Mouse (Mus musculus): ENCODE data around the gene Dusp11. TPM values are rescaled to one million over a fixed set of nuclear protein-coding genes. Genes with fewer than 3 reads are reported as not detected.
"Not testable (repeated sequence)": the region's sequence is repeated elsewhere in the genome, so short reads cannot be mapped to it uniquely, and the experiment has no call there.

Dusp11 gene
- polyA plus RNA-seq (2015; fragmentation: Nextera tagmentation; extraction: Ambion mirVana) = 77.1 and 80.9 TPM in 2 replicates

- DNase-seq (ENCODE audit: low spot score) = peak; percentile 94
These were observed at the start of gene Dusp11 for GRCm38 (mm10) chr6:85961101-85962091. Dusp11 (minus strand) TSS chr6:85961667.

GRCm38 (mm10) chr6:86009980-86010379 is 48.5 kb upstream of the Dusp11 start:
- peak; percentile 62 for DNase-seq (ENCODE audit: low spot score)

- peak; percentile 84 for DNase-seq (ENCODE audit: low spot score)
These were observed 43.0 kb upstream of the Dusp11 start for GRCm38 (mm10) chr6:86004271-86005148.

- DNase-seq (ENCODE audit: low spot score) = peak; percentile 28
These were observed 42.0 kb upstream of the Dusp11 start for GRCm38 (mm10) chr6:86003405-86003925.

GRCm38 (mm10) chr6:85990774-85991173 is 29.3 kb upstream of the Dusp11 start:
- DNase-seq (ENCODE audit: low spot score) = not testable (repeated sequence)

GRCm38 (mm10) chr6:85989570-85989969 is 28.1 kb upstream of the Dusp11 start:
- DNase-seq (ENCODE audit: low spot score) = not testable (repeated sequence)

- no peak for DNase-seq (ENCODE audit: low spot score)
These were observed 22.9 kb upstream of the Dusp11 start for GRCm38 (mm10) chr6:85984351-85984750.

GRCm38 (mm10) chr6:85978736-85979135 is 17.3 kb upstream of the Dusp11 start:
- not testable (repeated sequence) for DNase-seq (ENCODE audit: low spot score)

- no peak for DNase-seq (ENCODE audit: low spot score)
These were observed 14.8 kb upstream of the Dusp11 start for GRCm38 (mm10) chr6:85976242-85976641.

- no peak for DNase-seq (ENCODE audit: low spot score)
These were observed 14.3 kb upstream of the Dusp11 start for GRCm38 (mm10) chr6:85975761-85976160.

GRCm38 (mm10) chr6:85974941-85975617 is 13.6 kb upstream of the Dusp11 start:
- DNase-seq (ENCODE audit: low spot score) = peak; percentile 23

GRCm38 (mm10) chr6:85973336-85973735 is 11.9 kb upstream of the Dusp11 start:
- DNase-seq (ENCODE audit: low spot score) = no peak

- DNase-seq (ENCODE audit: low spot score) = no peak
These were observed 11.2 kb upstream of the Dusp11 start for GRCm38 (mm10) chr6:85972699-85973098.

GRCm38 (mm10) chr6:85969889-85970288 is 8.4 kb upstream of the Dusp11 start:
- no peak for DNase-seq (ENCODE audit: low spot score)

- peak; percentile 42 for DNase-seq (ENCODE audit: low spot score)
These were observed 5.2 kb upstream of the Dusp11 start for GRCm38 (mm10) chr6:85966686-85967085.

GRCm38 (mm10) chr6:85966081-85966480 is 4.6 kb upstream of the Dusp11 start:
- peak; percentile 53 for DNase-seq (ENCODE audit: low spot score)

- no peak for DNase-seq (ENCODE audit: low spot score)
These were observed 3.9 kb downstream of the Dusp11 start for GRCm38 (mm10) chr6:85957581-85957980.

GRCm38 (mm10) chr6:85948549-85948948 is 12.9 kb downstream of the Dusp11 start:
- no peak for DNase-seq (ENCODE audit: low spot score)

- no peak for DNase-seq (ENCODE audit: low spot score)
These were observed 19.0 kb downstream of the Dusp11 start for GRCm38 (mm10) chr6:85942469-85942868.

- peak; percentile 5 for DNase-seq (ENCODE audit: low spot score)
These were observed 22.8 kb downstream of the Dusp11 start for GRCm38 (mm10) chr6:85938701-85939100.
